Mouse (Mus musculus) yolk sac, embryonic 10.5 days (tissue): ENCODE data around the gene Aldoart2.
"Not testable (repeated sequence)": the region's sequence is repeated elsewhere in the genome, so short reads cannot be mapped to it uniquely, and the experiment has no call there.

Experiments used
- DNase-seq: peaks from one replicate; pipeline ENCODE4 v3.0.0-alpha.2; 2017; ENCODE audit warnings: low spot score

The Aldoart2 gene

DNA sequence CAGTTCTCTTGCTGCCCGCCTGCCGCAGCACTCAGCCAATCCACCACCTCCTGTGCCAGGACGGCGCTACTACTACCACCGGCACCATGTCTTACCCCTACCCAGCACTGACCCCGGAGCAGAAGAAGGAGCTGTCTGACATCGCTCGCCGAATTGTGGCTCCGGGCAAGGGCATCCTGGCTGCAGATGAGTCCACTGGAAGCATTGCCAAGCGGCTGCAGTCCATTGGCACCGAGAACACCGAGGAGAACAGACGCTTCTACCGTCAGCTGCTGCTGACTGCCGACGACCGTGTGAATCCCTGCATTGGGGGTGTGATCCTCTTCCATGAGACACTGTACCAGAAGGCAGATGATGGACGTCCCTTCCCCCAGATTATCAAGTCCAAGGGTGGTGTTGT, at the start of gene Aldoart2:
Aldoart2 (plus strand) TSS at position 34 of the 400 bp plus-strand sequence.
- DNase-seq, result no peak

DNA sequence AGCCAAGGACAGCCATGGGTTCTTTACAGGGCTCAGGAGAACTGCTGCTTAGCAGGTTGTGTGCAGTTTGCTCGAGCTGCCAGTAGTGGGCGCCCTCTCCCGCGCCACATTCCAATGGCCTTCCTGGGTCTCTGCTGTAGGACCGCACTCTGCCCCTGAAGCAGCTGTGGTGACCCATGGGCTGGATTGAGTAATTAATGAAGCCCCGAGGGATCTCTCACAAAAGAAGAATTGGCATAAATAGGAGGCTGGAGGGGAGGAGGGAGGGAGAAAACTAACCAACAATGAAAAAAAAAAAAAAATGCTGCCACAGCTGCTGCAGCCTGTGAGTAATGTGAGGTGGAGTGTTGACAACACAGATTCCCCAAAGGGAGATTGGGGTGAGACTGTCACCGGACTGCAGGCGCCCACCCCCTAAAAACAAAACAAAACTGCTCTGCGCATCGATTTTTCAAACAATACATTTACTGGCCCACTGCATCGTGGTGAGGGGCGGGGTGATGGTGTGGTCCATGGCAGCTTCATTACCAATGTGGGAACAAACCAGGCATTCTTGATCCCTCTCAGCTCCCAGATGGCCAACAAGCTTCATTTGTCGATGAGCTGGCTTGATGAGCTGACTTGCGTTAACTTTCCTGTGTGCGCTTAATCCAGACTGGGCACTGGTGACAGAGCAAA, 46.8 kb upstream of the Aldoart2 start:
- no peak for DNase-seq

DNA sequence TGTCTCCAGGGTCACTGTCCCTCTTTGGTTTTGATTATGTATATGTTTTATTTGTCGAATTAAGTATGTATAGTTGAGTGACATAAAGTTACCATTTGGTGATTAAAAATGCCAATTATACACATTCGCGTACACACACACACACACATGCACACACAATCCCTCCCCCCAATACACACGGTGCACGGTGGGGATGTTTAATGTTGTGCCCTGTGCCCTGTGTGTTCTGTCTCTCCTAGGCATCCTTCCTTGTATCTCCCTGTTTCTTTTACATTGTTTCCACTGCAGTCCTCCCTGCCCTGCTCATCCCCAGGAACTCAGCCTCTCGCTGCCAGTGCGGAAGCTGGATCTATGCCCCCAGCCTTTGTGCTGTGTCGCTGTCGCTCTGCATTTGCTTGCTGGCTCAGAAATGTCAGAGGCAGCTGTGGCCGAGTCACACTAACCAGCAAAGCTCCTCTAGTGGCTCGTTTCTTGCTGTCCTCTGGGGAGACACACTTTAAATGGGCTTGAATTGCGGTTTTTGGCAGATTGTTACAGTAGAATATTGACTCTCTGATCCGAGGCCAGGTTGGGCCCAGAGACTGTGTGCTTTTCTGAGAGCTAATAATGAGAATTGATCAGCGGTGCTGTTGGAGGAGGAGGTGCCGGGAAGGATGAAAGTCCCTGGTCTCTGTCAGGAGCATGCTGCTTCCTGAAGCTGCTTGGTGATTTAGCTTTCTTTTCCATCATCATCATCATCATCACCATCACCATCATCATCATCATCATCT, 37.9 kb upstream of the Aldoart2 start:
- DNase-seq, result no peak

DNA sequence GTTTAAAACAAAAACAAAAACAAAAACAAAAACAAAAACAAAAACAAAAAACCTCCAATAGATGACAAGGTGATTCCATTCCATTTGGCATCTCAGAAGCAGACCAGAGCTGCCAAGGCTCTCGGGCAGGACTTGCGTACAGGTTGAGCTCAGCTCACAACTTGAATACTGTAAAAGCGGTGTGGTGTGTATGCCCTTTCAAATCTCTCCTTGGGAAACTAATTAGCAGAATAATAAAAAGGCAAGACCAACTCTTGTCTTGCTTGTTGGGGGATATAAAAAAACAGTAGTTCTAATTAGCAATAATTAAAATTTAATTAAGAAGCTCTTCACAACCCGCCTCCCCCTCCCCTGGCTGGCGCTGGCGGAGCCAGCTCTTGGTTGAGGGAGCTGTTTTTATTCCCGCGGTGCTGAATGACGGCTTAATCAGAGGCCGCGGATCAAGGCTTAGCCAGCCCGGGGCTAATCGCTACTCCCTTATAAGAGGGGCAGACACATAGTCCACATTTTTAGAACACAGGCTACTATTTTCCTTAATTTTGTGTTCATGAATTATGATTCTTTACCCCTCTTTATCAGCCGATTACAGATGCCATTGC, 28.4 kb upstream of the Aldoart2 start:
- no peak for DNase-seq

DNA sequence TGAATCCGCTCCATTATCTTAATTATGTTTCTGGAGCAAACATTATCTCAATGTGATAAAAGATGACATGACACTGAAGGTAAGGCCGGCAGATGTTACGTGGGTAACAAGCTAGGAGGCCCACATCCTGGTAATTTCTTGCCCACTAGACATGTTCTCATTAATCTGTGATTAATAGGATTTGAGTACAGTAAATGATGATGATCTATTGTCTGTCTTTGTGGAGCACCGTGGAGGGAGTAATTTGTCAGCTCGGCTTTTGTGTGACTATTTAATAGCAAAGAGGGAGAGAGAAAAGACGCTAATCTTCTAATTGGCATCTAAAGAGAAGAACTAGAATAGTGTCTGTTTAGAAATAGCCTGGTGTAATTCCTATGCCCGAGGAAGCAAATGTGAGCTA, 27.3 kb upstream of the Aldoart2 start:
- DNase-seq, result no peak

DNA sequence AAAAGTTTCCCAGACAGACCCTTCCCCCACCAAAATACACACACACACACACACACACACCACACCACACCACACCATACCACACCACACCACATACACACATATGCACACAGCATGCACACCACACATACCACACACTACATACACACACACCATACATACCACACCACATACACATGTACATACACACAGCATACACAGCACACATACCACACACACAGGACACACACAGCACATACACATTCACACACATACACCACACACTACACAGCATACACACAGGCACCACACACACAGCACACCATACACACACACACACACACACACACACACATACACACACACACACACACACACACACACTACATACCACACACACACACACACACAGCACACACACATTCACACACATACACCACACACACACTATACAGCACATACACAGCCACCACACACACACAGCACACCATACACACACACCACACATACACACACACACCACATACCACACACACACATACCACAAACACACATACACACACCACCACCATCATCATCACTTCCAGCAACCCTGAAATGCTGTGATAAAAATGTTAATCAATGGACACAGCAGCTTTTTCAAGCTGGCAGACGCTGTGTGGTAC, 26.6 kb upstream of the Aldoart2 start:
- DNase-seq, result no peak

DNA sequence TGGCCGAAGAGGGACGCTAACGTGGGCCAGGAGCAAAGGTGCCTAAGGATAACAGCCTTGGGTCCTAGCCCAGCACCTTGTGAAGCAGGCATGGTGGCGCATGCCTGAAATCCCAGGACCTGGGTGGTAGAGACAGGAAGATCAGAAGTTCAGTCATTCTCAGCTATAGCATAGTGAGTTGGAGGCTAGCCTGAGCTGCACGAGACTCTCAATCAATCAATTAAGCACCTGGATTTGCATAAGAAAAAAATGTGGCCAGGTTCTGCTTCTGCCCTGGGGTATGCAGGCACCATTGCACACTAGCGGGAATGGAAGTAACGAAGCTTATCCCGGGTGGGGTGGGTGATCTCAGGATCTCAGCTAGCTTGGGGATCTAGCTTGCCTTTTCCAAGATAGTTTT, 25.9 kb upstream of the Aldoart2 start:
- DNase-seq, result no peak

DNA sequence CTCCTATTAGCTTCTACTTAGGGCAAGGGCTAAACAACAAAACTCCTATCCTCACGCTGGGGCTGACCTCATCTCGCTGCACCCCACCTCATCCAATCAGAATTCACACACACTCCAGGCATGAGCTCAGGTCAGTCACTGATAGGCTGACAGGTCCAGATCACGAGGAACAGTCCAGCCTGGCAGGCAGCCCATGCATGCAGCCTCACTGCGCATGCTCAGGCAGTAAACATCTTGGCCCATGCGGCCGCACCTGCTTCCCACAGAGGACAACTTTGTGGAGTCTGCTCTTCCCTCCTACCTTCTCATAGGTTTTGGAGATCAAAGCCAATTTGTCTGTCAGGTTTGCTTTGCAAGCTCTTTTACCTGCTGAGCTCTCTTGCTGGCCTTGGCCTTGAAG, 10.1 kb upstream of the Aldoart2 start:
- not testable (repeated sequence) for DNase-seq

DNA sequence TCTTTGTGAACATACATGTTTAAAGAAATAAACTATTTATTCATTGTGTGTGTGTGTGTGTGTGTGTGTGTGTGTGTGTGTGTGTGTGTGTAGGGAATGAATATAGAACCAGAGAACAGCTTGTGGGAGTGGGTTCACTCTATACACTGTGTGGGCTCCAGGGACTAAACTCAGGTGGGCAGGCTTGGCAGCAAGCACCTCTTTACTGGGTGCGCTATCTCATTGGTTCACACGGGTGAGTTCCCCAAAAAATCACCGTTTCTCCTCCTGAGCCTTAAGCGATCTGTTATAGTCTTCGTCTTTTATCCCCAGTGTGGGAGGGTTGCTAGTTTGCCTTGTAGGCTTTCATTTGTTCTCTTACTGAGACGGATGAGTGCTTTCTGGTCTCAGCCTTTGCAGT, 7.2 kb upstream of the Aldoart2 start:
- no peak for DNase-seq

DNA sequence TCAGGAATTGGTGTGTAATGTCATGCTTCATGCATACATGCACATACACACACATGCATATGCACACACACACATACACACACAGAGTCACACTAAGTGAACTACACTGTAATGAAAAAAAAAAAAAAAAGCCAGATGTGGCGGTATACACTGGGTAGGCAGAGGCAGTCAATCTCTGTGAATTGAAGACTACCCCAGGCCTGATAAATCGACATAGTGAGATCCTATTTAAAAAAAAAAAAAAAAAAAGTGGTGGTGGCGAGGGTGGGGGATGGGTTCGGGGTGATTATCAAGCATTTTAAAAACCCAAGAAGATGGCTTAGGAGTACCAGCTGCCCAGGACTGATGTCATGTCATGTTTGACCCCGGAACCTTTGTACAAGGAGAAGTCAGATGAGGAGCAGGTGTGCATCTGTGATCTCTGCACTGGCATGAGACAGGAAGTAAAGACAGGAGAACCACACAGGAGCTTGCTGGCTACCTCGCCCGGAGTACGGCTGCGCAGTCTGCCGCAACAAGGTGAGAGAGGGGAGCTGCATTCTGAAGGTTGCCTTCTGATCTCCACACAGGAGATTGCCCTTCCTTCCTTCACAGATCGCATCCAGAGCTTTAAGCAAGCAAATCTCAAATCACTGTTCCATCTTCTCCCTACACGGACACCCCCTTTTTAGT, 5.7 kb upstream of the Aldoart2 start:
- DNase-seq, result no peak

DNA sequence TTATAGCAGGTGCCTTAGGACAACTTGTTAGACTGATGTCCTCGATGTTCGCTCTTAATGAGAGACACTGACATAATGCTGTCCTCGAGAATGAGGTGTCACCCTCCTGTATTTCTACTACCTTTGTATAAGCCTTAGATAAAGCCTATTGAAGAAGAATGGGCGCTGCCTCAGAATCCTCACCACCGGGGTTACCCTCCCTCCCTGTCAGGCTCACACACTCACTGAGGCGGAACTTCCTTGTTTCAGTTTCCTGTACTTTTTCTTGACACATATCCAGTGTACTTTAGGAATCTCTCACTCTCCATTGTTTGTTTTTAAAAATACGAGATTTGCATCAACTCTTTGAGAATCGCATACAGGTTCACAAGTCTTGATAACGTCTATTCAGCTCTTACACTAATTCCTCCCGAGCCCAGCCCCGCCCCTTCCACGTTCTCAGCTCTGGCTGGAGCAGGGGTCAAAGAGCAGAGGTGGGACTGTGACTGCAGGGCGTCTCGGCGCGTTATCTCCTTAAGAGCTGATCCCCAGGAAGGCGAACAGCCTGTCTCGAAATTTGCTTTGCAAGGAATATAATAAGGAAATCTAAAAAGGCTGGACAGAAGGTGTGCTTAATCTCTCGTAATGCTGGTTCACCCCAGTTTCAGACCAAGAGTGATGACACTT, 4.9 kb upstream of the Aldoart2 start:
- peak; percentile 79 for DNase-seq

DNA sequence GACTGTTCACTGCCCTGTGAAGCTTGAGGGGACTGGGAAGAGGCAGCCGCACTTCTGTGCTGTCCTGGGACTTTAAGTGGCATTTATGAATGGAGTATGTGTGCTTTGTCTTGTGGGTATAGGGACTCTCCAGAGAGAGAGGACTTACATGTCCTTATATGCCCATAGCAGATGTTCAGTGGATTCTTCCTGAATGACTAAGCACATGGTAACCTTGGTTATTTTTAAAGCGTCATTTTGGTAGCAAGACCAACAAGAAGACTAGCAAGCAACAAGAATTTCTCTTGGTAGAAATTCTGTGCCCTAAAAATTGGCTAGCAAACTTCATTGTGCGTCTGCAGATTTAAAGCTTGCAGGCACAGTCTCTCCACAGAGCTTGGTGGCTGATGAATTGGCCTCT, 1.3 kb upstream of the Aldoart2 start:
- DNase-seq, result no peak

DNA sequence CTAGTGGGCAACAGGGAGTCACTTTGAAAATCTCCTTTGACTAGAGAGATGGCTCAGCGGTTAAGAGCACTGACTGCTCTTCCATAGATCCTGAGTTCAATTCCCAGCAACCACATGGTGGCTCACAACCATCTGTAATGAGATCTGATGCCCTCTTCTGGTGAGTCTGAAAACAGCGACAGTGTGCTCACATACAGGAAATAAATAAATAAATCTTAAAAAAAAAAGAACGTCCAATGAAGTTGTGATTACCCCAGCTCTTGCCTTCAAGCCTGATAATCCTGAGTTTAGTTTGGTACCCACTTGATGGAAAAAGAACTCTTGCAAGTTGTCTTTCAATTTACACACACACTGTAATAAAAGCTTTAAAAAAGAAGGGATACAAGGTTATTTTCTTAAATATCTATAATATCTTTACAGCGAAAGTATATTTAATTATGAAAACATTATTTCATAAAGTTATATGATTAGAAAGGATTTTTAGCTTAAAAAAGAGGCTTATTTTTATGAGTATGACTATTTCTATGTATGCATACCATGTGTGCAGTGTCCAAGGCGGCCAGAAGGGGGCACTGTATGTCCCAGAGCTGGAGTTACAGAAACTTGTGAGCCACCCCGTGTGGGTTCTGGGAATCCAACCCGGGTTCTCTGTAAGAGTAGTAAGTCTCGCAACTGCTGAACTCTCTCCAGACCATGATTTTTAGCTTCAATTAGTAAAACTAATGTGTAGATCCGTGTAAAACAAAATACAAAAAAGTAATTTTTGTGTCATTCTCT, 664 bp upstream of the Aldoart2 start:
- DNase-seq, result no peak

DNA sequence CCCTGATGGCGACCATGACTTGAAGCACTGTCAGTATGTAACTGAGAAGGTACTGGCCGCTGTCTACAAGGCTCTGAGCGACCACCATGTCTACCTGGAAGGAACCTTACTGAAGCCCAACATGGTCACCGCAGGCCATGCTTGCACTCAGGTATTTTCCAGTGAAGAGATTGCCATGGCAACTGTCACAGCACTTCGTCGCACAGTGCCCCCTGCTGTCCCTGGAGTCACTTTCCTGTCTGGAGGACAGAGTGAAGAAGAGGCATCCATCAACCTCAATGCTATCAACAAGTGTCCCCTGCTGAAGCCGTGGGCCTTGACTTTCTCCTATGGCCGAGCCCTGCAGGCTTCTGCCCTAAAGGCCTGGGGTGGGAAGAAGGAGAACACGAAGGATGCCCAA, 828 bp downstream of the Aldoart2 start:
- DNase-seq, result no peak

DNA sequence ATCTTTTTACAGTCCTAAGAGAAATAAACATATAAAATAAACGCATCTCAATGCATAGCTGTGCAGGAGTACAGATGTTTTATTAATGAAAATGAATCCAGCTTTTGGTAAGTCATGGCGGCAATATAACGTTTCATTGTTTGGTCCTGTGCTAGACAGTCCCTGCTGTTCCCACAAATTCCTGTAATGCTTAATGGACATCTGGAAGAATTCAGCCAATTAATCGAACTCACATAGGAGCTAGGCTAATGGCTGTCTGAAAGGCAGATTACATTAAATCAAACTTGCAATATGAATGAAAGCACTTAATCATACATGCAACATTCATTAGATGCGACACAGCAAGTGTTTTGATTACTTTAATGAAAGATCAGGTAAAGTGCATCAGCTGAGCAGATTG, 1.8 kb downstream of the Aldoart2 start:
- DNase-seq, result no peak

DNA sequence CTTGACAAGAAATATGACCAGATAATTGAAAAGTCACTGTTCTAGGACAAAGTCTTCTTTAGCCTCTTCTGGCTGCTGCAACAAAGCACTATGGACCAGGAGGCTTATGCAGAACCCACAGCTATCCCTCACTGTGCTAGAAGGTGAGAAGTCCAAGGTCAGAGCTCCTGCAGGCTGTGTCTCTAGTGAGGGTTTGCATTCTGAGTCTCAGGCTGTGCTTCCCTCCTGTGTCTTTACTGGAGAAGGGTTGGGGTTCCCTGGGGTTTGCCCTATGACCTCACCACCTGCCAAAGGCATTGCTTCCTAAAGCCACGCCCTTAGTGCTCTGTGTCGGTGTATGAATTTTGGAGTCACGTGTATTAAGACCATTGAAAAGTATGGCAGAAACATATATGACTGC, 3.4 kb downstream of the Aldoart2 start:
- DNase-seq, result no peak

DNA sequence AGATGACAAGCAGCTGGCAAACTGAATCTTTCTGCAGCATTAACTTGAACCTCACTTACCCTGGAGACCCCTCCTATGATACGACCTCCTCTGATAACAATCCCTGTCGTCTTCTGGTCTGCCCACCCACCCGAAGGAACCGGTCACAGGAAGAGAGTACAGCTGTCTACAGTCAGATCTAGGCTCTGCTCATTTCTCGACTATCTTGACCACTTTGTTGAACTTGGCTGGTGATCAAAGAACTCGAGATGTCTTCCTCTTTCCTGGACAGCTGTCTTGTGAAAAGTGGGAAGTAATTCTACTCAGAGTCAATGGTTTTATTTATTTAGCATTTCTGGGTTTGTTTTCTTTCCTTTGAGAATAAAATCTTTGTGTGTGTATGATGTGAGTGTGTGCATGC, 4.6 kb downstream of the Aldoart2 start:
- DNase-seq, result no peak

DNA sequence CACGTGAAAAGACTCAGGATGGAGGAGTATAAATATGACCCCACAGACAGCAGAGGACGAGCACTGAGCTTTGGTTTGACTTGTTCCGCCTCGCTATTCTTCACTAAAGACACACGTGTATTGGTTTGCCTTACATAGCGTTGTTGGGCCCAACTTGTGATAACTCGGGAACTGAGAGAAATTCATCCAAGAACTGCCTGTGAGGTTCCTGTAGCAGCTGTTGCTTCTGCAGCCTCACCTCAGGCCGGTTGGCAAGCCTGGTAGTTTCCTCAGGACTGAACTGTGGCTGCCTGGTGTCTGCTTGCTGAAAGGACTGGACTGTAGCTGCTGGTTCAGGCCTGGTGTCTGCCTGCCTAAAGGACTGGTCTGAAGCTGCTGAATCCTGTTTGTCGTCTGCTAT, 5.6 kb downstream of the Aldoart2 start:
- no peak for DNase-seq

DNA sequence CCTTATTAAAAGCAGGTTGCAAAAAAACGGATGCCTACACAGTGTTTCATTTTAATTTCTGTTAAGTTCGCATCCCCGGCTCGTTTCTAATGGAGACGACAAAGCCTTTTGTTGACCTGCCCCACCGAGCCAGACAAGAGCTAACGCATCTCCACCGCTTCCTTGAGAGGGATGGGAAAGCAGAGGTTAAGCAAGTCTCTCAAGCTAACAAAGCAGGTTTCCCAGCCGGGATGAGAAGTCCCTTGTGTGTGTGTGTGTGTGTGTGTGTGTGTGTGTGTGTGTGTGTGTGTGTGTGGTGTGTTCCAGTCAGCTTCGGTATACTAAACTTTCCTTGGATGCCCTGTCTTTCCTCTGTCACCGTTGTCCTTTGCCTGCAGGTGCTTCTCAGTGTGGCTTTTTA, 6.1 kb downstream of the Aldoart2 start:
- DNase-seq, result no peak

DNA sequence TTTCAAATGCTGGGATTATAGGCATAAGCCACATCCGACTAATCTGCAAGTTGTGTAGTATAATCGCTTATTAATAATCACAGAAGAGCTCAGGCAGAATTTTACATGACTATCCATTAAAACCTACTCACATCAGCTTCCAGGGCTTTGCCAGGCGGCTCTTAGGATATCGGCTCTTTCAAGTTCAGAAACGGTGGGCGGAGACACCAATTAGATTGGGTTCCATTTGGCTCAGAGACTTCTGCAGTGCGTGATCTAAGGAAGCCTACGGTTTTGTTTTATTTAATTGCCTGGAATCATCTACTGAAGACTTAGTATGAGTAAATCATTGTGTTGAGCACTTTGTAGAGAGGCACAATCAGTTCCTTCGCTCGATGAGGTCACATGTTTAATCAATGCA, 6.6 kb downstream of the Aldoart2 start:
- DNase-seq, result no peak

DNA sequence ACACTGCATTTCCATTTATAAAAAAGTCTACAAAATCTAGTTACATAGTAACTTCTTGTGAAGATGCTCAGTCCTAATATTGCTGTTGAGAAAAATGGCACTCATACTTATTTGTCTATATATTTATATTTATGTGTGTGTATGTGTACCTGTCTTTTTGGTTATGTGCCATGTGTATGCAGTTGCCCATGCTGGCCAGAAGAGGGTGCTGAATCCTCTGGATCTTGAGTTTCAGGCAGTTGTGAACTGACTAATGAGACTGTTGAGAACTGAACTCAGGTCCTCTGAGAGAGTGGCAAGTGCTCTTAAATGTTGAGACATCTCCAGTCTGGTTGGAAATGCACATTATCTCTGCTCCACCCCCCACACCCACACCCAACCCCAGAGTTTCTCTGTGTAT, 8.1 kb downstream of the Aldoart2 start:
- DNase-seq, result no peak
